Mouse (Mus musculus) ES-E14 (cell line): ENCODE measurements at regions not wholly inside any gene's neighbourhood (a gene's known extent, or its start where the extent isn't known, plus 50 kb on each side); places are given as distances from the start of the nearest gene placed in this dataset.
"Not testable (repeated sequence)": the region's sequence is repeated elsewhere in the genome, so short reads cannot be mapped to it uniquely, and the experiment has no call there.

Experiments
- HCFC1 ChIP-seq: IDR thresholded peaks from 2 replicates; pipeline ENCODE4 v1.6.1; 2012; ENCODE audit warnings: low read length, inconsistent platforms, borderline replicate concordance; ENCODE audit not compliant: insufficient read depth
- MAFK ChIP-seq: IDR thresholded peaks from 2 replicates; pipeline ENCODE4 v1.6.1; 2014; ENCODE audit warnings: mild to moderate bottlenecking, low read depth, low read length, inconsistent platforms; ENCODE audit not compliant: insufficient read depth
- ZC3H11A ChIP-seq: IDR thresholded peaks from 2 replicates; pipeline ENCODE4 v1.6.1; 2012; ENCODE audit warnings: low read depth, mild to moderate bottlenecking, inconsistent platforms, low read length, borderline replicate concordance
- ZNF384 ChIP-seq: IDR thresholded peaks from 2 replicates; pipeline ENCODE4 v1.6.1; 2012; ENCODE audit warnings: low read depth, low read length, inconsistent platforms

- TF ChIP-seq ZNF384, ZC3H11A, HCFC1, MAFK: not testable (repeated sequence)
Measured at GRCm38 (mm10) chr13:62007321-62007720, 122.4 kb upstream of the Zfp808 start.
